Mouse (Mus musculus): Measurements from ENCODE around the gene Olfr282. TPM values are rescaled to one million over a fixed set of nuclear protein-coding genes. Genes with fewer than 3 reads are reported as not detected.

The Olfr282 gene
- polyA plus RNA-seq (2021; fragmentation: Nextera tagmentation), result not detected in 2 replicates
- long read RNA-seq, experiment 1, result 0 reads
- long read RNA-seq, experiment 2, result 0 reads

GRCm38 (mm10) chr15:98430925-98431324, at the start of gene Olfr282:
Gene Olfr282 (plus strand): TSS chr15:98431225.

GRCm38 (mm10) chr15:98452288-98452687, 21.3 kb downstream of the Olfr282 start, which contains the start of gene Olfr281:
Gene Olfr281 (plus strand): TSS chr15:98452588.

DNA sequence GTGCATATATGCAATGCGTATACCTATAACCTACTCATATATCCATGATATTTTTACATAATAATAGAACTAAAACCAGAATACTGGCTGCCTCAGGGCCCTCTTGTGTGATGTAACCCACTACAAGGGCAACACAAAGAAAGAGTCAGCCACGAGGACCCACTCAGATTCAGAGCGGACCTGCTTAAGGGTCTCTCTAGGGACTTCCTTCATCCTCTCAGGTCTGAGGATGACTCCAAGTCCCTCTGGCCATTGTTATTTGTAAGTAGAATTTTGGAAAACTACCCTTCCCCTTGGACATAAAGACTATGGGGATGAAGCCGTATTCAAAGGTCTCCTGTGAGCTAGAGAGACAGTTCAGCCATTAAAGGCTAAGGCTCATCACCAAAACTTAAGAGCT, 38.6 kb downstream of the Olfr282 start, which contains the start of gene OR5BS1P:
Gene OR5BS1P, plus strand, starts transcription at position 301 of the 400 bp plus-strand sequence.

DNA sequence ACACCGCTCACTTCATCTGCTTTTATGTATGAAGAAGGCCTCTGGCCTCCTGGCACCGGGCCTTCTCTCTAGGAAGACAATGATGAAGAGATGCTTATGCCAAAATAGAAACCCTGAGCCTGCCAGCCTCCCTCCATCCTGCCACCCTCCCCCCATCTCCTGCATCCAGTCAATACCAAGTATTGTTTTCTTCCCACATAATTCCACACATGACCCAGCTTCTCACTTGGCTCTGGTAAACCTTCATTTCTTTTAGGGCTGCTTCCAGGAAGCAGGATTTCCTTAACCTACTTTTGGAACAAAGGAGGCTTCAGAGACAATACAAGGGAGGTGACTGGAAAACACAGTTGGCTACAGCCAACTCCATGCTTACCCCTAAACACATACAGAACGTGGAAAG, 51.7 kb downstream of the Olfr282 start, which contains the start of gene Lalba:
Gene Lalba, minus strand, starts transcription at position 21 of the 400 bp plus-strand sequence.

Other genes starting within 250 kb of the Olfr282 start
- not detected in 2 replicates for gene Olfr288, start 235.7 kb upstream of the Olfr282 start, polyA plus RNA-seq (2021; fragmentation: Nextera tagmentation)
- 0.21 and 0.29 TPM in 2 replicates for gene Gm44579, start 210.2 kb upstream of the Olfr282 start, polyA plus RNA-seq (2021; fragmentation: Nextera tagmentation)
- 5.0 TPM in 2 replicates for gene Olfr287, start 210.2 kb upstream of the Olfr282 start, polyA plus RNA-seq (2021; fragmentation: Nextera tagmentation)
- gene Olfr286, start 196.8 kb upstream of the Olfr282 start, polyA plus RNA-seq (2021; fragmentation: Nextera tagmentation), result not detected in 2 replicates
- not detected in 2 replicates for gene H1fnt, start 173.9 kb upstream of the Olfr282 start, polyA plus RNA-seq (2021; fragmentation: Nextera tagmentation)
- 2.2 and 2.5 TPM in 2 replicates for gene Zfp641, start 135.1 kb upstream of the Olfr282 start, polyA plus RNA-seq (2021; fragmentation: Nextera tagmentation)
- gene Olfr285, start 113.9 kb upstream of the Olfr282 start, polyA plus RNA-seq (2021; fragmentation: Nextera tagmentation), result not detected in 2 replicates
- not detected in 2 replicates for gene Olfr284, start 90.2 kb upstream of the Olfr282 start, polyA plus RNA-seq (2021; fragmentation: Nextera tagmentation)
- not detected in 2 replicates for gene Olfr283, start 50.3 kb upstream of the Olfr282 start, polyA plus RNA-seq (2021; fragmentation: Nextera tagmentation)
- not detected in 2 replicates for gene Olfr281, start 21.4 kb downstream of the Olfr282 start, polyA plus RNA-seq (2021; fragmentation: Nextera tagmentation)
- gene OR5BS1P, start 38.7 kb downstream of the Olfr282 start, polyA plus RNA-seq (2021; fragmentation: Nextera tagmentation), result not detected in 2 replicates
- not detected in 2 replicates for gene Lalba, start 51.5 kb downstream of the Olfr282 start, polyA plus RNA-seq (2021; fragmentation: Nextera tagmentation)
- not detected in 2 replicates for gene Olfr279, start 61.2 kb downstream of the Olfr282 start, polyA plus RNA-seq (2021; fragmentation: Nextera tagmentation)
- gene Kansl2, start 103.0 kb downstream of the Olfr282 start, polyA plus RNA-seq (2021; fragmentation: Nextera tagmentation), result 40.8 and 44.3 TPM in 2 replicates
- 21.9 and 24.8 TPM in 2 replicates for gene Ccnt1, start 139.7 kb downstream of the Olfr282 start, polyA plus RNA-seq (2021; fragmentation: Nextera tagmentation)
- 0.30 TPM in 1 of 2 replicates, not detected in the other for gene 4930415O20Rik, start 139.8 kb downstream of the Olfr282 start, polyA plus RNA-seq (2021; fragmentation: Nextera tagmentation)
- 3.9 and 4.7 TPM in 2 replicates for gene Adcy6, start 178.9 kb downstream of the Olfr282 start, polyA plus RNA-seq (2021; fragmentation: Nextera tagmentation)
- gene Cacnb3, start 199.6 kb downstream of the Olfr282 start, polyA plus RNA-seq (2021; fragmentation: Nextera tagmentation), result 44.4 and 44.8 TPM in 2 replicates
- gene Ddx23, start 231.7 kb downstream of the Olfr282 start, polyA plus RNA-seq (2021; fragmentation: Nextera tagmentation), result 19.6 and 27.9 TPM in 2 replicates
- gene Rnd1, start 246.2 kb downstream of the Olfr282 start, polyA plus RNA-seq (2021; fragmentation: Nextera tagmentation), result 4.3 and 4.9 TPM in 2 replicates